Mouse (Mus musculus) liver, embryonic 14.5 days (tissue): ENCODE measurements around the gene Gm12248.

Experiments used
- CTCF ChIP-seq: IDR thresholded peaks from 2 replicates; pipeline ENCODE4 v1.5.1; 2016; ENCODE audit warnings: antibody characterized with exemption, low read depth, control low read depth
- EP300 ChIP-seq: IDR thresholded peaks from 2 replicates; pipeline ENCODE4 v1.6.1; 2016; ENCODE audit warnings: antibody characterized with exemption, low read depth

GRCm38 (mm10) chr11:58121351-58121750, 28.4 kb upstream of the Gm12248 start:
- TF ChIP-seq CTCF, result no peak
- TF ChIP-seq EP300, result no peak
